Mouse (Mus musculus) olfactory bulb, adult 2 months (tissue): ENCODE results near the gene Inpp5f.

Source experiments
- CTCF ChIP-seq: fragments of 200-500 bp; IDR thresholded peaks from 2 replicates; pipeline ENCODE4 v1.5.1; 2012; ENCODE audit warnings: low read depth, mild to moderate bottlenecking, low read length, moderate library complexity; ENCODE audit not compliant: insufficient read depth
- POLR2A ChIP-seq: fragments of 200-500 bp; IDR thresholded peaks from 2 replicates; pipeline ENCODE4 v1.6.1; 2012; ENCODE audit warnings: mild to moderate bottlenecking, low read depth, low read length, moderate library complexity; ENCODE audit not compliant: insufficient read depth

DNA sequence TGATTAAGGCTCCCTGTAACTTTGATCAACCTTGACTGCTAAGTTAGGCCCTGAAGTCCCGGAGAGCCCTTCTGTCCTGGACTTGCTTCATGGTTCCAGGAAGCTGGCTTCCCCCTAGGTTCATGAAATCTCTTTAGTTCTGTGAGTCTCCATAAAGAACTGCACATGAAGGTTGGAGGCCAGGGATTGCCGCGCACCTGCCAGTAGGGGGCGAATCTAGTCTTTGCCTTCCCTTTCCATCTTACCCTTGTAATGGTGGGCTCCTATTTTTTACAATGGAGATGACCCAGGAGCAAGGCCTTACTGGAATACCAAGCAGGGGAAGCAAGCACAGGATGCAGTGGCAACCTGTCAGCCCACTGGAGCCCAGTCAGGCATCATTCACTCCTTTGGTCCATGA lies 47.8 kb upstream of the Inpp5f start:
- TF ChIP-seq CTCF (no peak), POLR2A (no peak)
